Mouse (Mus musculus) ES-Bruce4 (cell line): ENCODE results near the gene Gm16253. TPM values are rescaled to one million over a fixed set of nuclear protein-coding genes. Genes with fewer than 3 reads are reported as not detected.

ENCODE experiments used
- H3K27ac ChIP-seq: 2 replicates; pipeline ENCODE4 v1.5.1; 2012; ENCODE audit warnings: low read length, inconsistent platforms; ENCODE audit not compliant: insufficient read depth
- H3K27me3 ChIP-seq: 2 replicates; pipeline ENCODE4 v1.6.1; 2012; ENCODE audit warnings: mild to moderate bottlenecking, low read length, inconsistent platforms; ENCODE audit not compliant: control insufficient read depth, poor library complexity, insufficient read depth, severe bottlenecking
- H3K36me3 ChIP-seq: 2 replicates; pipeline ENCODE4 v1.6.1; 2012; ENCODE audit warnings: inconsistent platforms, mild to moderate bottlenecking, low read length, moderate library complexity; ENCODE audit not compliant: control insufficient read depth, poor library complexity, insufficient read depth, severe bottlenecking
- H3K4me1 ChIP-seq: one replicate; pipeline ENCODE4 v1.8.1; 2011; ENCODE audit warnings: low read length; ENCODE audit not compliant: control insufficient read depth, insufficient read depth
- H3K4me3 ChIP-seq: 2 replicates; pipeline ENCODE4 v1.5.1; 2011; ENCODE audit warnings: low read depth, mild to moderate bottlenecking, low read length
- H3K9ac ChIP-seq: 2 replicates; pipeline ENCODE4 v1.6.1; 2012; ENCODE audit warnings: low read depth, mild to moderate bottlenecking, inconsistent platforms; ENCODE audit not compliant: poor library complexity, severe bottlenecking
- H3K9me3 ChIP-seq: replicated peaks from 2 replicates; pipeline ENCODE4 v1.6.1; 2012; ENCODE audit warnings: mild to moderate bottlenecking, low read length, inconsistent platforms; ENCODE audit not compliant: control insufficient read depth, poor library complexity, insufficient read depth, severe bottlenecking
- CTCF ChIP-seq: IDR thresholded peaks from one replicate; pipeline ENCODE4 v1.8.1; 2011; ENCODE audit warnings: low read depth, low read length
- EP300 ChIP-seq: IDR thresholded peaks from 2 replicates; pipeline ENCODE4 v1.6.1; 2011; ENCODE audit warnings: low read depth, low read length; ENCODE audit not compliant: insufficient read depth
- POLR2A ChIP-seq: IDR thresholded peaks from one replicate; pipeline ENCODE4 v1.8.1; 2011; ENCODE audit warnings: low read length; ENCODE audit not compliant: insufficient read depth
- polyA plus RNA-seq: library from polyadenylated mRNA; stranded (reverse); fragments of >200 nt; gene quantifications from 2 replicates; pipeline ENCODE4 v1.2.4, GENCODE M21; 2011; ENCODE audit warnings: low read depth; ENCODE audit not compliant: missing spikeins, insufficient read depth, insufficient read length

Gene Gm16253
- polyA plus RNA-seq, 1 experiment, result 1.1 TPM

GRCm38 (mm10) chr3:96541328-96542078 lies 35.3 kb upstream of the Gm16253 start:
- Histone ChIP-seq H3K9ac (no peak overlapping the region; the same call in 1 of the 2 replicates), H3K27me3 (no peaks in the 10 kb centered on the region), H3K36me3 (no peaks in the 10 kb centered on the region), H3K4me3 (no peak overlapping the region), H3K4me1 (no peaks in the 10 kb centered on the region), H3K27ac (no peak overlapping the region), H3K9me3 (no peaks in the 10 kb centered on the region)
- TF ChIP-seq EP300 (no peak), CTCF (peak; percentile 15)

- H3K27me3 ChIP-seq, result no peaks in the 10 kb centered on the region
- no peak overlapping the region for H3K27ac ChIP-seq
- TF ChIP-seq EP300 (no peak), POLR2A (no peak), CTCF (no peak)
- no peaks in the 10 kb centered on the region for H3K9me3 ChIP-seq
- H3K4me1 ChIP-seq, result no peaks in the 10 kb centered on the region
- H3K9ac ChIP-seq, result no peak overlapping the region
- H3K36me3 ChIP-seq, result no peaks in the 10 kb centered on the region
- H3K4me3 ChIP-seq, result no peak overlapping the region
These were observed 34.2 kb upstream of the Gm16253 start for GRCm38 (mm10) chr3:96542554-96542953.

GRCm38 (mm10) chr3:96543345-96543744 lies 33.4 kb upstream of the Gm16253 start:
- no peaks in the 10 kb centered on the region for H3K27me3 ChIP-seq
- no peak overlapping the region for H3K27ac ChIP-seq
- H3K4me3 ChIP-seq, result no peak overlapping the region
- TF ChIP-seq CTCF (no peak), EP300 (no peak)
- no peak overlapping the region for H3K9ac ChIP-seq
- H3K9me3 ChIP-seq, result no peaks in the 10 kb centered on the region
- H3K4me1 ChIP-seq, result no peaks in the 10 kb centered on the region
- H3K36me3 ChIP-seq, result no peaks in the 10 kb centered on the region

GRCm38 (mm10) chr3:96545565-96545964 lies 31.2 kb upstream of the Gm16253 start:
- Histone ChIP-seq H3K27me3 (no peaks in the 10 kb centered on the region), H3K27ac (no peak overlapping the region), H3K9ac (no peak overlapping the region), H3K4me1 (peaks cover under 1% of the 10 kb centered on the region), H3K9me3 (no peaks in the 10 kb centered on the region), H3K4me3 (no peak overlapping the region), H3K36me3 (no peaks in the 10 kb centered on the region)
- TF ChIP-seq CTCF (no peak), EP300 (no peak), POLR2A (no peak)

- TF ChIP-seq POLR2A (no peak), EP300 (no peak), CTCF (no peak)
- H3K27ac ChIP-seq, result no peak overlapping the region
- no peak overlapping the region for H3K4me3 ChIP-seq
- H3K9me3 ChIP-seq, result no peaks in the 10 kb centered on the region
- no peak overlapping the region for H3K9ac ChIP-seq
- H3K4me1 ChIP-seq, result peaks cover 1% of the 10 kb centered on the region
- H3K27me3 ChIP-seq, result no peaks in the 10 kb centered on the region
- H3K36me3 ChIP-seq, result no peaks in the 10 kb centered on the region
These were observed 29.9 kb upstream of the Gm16253 start for GRCm38 (mm10) chr3:96546880-96547279.

GRCm38 (mm10) chr3:96547389-96547960 lies 29.3 kb upstream of the Gm16253 start:
- Histone ChIP-seq H3K27me3 (no peaks in the 10 kb centered on the region), H3K4me1 (peaks cover 1% of the 10 kb centered on the region), H3K4me3 (no peak overlapping the region), H3K9me3 (no peaks in the 10 kb centered on the region), H3K9ac (no peak overlapping the region), H3K36me3 (no peaks in the 10 kb centered on the region), H3K27ac (no peak overlapping the region; the same call in 1 of the 2 replicates)
- TF ChIP-seq EP300 (no peak), POLR2A (no peak), CTCF (peak; percentile 75)
